Mouse (Mus musculus): Measurements from ENCODE around the gene Dmrtc1c2.
"Not testable (repeated sequence)": the region's sequence is repeated elsewhere in the genome, so short reads cannot be mapped to it uniquely, and the experiment has no call there.

Gene Dmrtc1c2

DNA sequence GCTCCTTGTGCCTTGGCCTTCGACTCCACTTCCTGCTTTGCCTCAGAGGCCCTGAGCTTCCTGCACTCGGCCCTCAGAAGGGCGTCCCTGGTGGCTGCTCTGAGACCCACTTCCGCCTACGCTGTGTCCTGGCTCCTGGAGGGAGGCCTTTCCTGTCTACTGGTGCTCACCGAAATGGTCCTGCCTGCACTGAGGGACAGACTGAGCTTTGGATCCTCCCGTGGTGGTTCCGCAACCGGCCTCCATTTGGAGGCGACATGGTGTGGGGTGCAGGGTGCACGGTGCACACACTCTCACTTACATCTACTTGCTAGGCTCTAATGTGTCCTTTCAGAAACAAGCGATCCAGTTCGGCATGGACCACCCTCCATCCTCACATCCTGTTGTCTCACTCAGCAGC lies at the start of gene Dmrtc1c2:
TSS of gene Dmrtc1c2 (minus strand) at position 101 of the 400 bp plus-strand sequence.
- DNase-seq (ENCODE audit: low read depth): not testable (repeated sequence)

DNA sequence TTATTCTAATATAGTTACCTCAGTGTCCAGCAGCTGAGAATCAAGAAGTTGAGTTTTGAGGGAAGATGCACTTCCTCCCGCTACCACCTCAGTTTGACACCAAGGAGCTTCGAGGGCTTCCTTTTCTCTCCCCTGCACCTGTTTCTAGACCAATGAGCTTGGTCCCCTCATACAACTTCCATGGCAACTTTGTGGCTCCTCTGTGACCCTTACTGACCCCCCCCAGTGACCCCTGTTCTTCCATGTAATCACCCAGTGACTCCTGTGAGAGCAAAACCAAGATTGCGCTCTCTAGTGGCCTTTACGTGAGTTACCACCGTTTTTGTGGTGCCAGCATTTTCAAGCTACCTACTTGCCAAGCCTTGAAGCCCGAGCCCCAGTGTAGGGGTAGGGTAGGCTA lies 13.5 kb upstream of the Dmrtc1c2 start, which contains the start of gene 1700031F05Rik:
TSS of gene 1700031F05Rik (minus strand) at position 101 of the 400 bp plus-strand sequence.
- no peak for DNase-seq (ENCODE audit: low read depth)

- no peak for DNase-seq (ENCODE audit: low read depth)
Measured at GRCm38 (mm10) chrX:102812311-102812710, 42.1 kb downstream of the Dmrtc1c2 start.

DNA sequence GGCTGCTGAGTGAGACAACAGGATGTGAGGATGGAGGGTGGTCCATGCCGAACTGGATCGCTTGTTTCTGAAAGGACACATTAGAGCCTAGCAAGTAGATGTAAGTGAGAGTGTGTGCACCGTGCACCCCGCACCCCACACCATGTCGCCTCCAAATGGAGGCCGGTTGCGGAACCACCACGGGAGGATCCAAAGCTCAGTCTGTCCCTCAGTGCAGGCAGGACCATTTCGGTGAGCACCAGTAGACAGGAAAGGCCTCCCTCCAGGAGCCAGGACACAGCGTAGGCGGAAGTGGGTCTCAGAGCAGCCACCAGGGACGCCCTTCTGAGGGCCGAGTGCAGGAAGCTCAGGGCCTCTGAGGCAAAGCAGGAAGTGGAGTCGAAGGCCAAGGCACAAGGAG lies 51.8 kb downstream of the Dmrtc1c2 start, which contains the start of gene Dmrtc1c1:
TSS of gene Dmrtc1c1 (plus strand) at position 301 of the 400 bp plus-strand sequence.
- not testable (repeated sequence) for DNase-seq (ENCODE audit: low read depth)
